In genomic region chr13:51916666-51917240, GRCm38 (mm10) we compare ENCODE assay signal across 11 mouse cellular contexts.
DNase-seq lines count a peak whose midpoint lies in the region; ATAC-seq and TF ChIP-seq lines count a peak whose summit lies in the region.
"Had no signal": no experiment of that assay in that cellular context is flagged by ENCODE, and none has a peak within 500 bp of the region (broad histone marks: within the 10 kb centered on the region; RNA-seq: fewer than 3 reads in every experiment).

No protein-coding gene starts in this region.

- H3K9ac ChIP-seq in hindbrain, postnatal 0 days (replicated peaks; ENCODE audit: low read length): no peak overlapping the region
- no peak overlapping the region for H3K9ac ChIP-seq in embryonic facial prominence, embryonic 14.5 days (ENCODE audit: low read depth, low read length)

- H3K36me3 ChIP-seq in hindbrain, embryonic 10.5 days: no peaks in the 10 kb centered on the region
- H3K36me3 ChIP-seq in hindbrain, postnatal 0 days (ENCODE audit: insufficient read depth, low read length): no peaks in the 10 kb centered on the region
- H3K36me3 ChIP-seq in embryonic facial prominence, embryonic 14.5 days (ENCODE audit: control insufficient read depth, insufficient read depth, low read length): no peaks in the 10 kb centered on the region

- ATAC-seq in hindbrain, postnatal 0 days: no peak
- ATAC-seq in embryonic facial prominence, embryonic 14.5 days (ENCODE audit: low read depth): no peak
- peak; percentile 40 for ATAC-seq in megakaryocyte progenitor cell, adult 5-6 weeks (replicated peaks; ENCODE audit: poor library complexity)

- H3K4me3 ChIP-seq in hindbrain, embryonic 10.5 days: no peak overlapping the region
- no peak overlapping the region for H3K4me3 ChIP-seq in hindbrain, postnatal 0 days (ENCODE audit: low read length)
- no peak overlapping the region for H3K4me3 ChIP-seq in embryonic facial prominence, embryonic 14.5 days (ENCODE audit: low read depth, low read length)
- H3K4me3 ChIP-seq: erythroblast, embryonic 14.5 days had no signal

- H3K27me3 ChIP-seq in hindbrain, embryonic 10.5 days (ENCODE audit: insufficient read depth, poor library complexity, severe bottlenecking): peaks cover 93% of the 10 kb centered on the region
- no peaks in the 10 kb centered on the region for H3K27me3 ChIP-seq in hindbrain, postnatal 0 days (ENCODE audit: insufficient read depth, low read length)
- H3K27me3 ChIP-seq in embryonic facial prominence, embryonic 14.5 days (replicated peaks; ENCODE audit: control insufficient read depth, insufficient read depth, low read length): 0 out of 2 replicates have a peak, but pooled peaks cover 5% of the 10 kb centered on the region

- no peaks in the 10 kb centered on the region for H3K9me3 ChIP-seq in hindbrain, embryonic 10.5 days
- no peaks in the 10 kb centered on the region for H3K9me3 ChIP-seq in hindbrain, postnatal 0 days (ENCODE audit: low read length)
- H3K9me3 ChIP-seq in embryonic facial prominence, embryonic 14.5 days (ENCODE audit: control insufficient read depth, low read length): no peaks in the 10 kb centered on the region

- WGBS in hindbrain, embryonic 10.5 days: 33% methylated on average over 15 of the region's 15 CpGs
- WGBS in hindbrain, postnatal 0 days: 26% methylated on average over 15 of the region's 15 CpGs
- 39% methylated on average over 15 of the region's 15 CpGs for WGBS in embryonic facial prominence, embryonic 14.5 days

- peak overlapping the region; percentile 88 for H3K27ac ChIP-seq in hindbrain, embryonic 10.5 days
- H3K27ac ChIP-seq in hindbrain, postnatal 0 days: no peak overlapping the region
- no peak overlapping the region for H3K27ac ChIP-seq in embryonic facial prominence, embryonic 14.5 days (replicated peaks; ENCODE audit: low read depth, low read length)

- H3K4me1 ChIP-seq in hindbrain, embryonic 10.5 days (replicated peaks): peaks cover 57% of the 10 kb centered on the region
- H3K4me1 ChIP-seq in hindbrain, postnatal 0 days (ENCODE audit: insufficient read depth, low read length): peaks cover 41% of the 10 kb centered on the region
- peaks cover 32% of the 10 kb centered on the region for H3K4me1 ChIP-seq in embryonic facial prominence, embryonic 14.5 days (ENCODE audit: control insufficient read depth, insufficient read depth, low read length)

- TF ChIP-seq CTCF in hindbrain, postnatal 0 days (IDR thresholded peaks at IDR 0.05; ENCODE audit: low read depth): no peak

- DNase-seq in hindbrain, embryonic 10.5 days (ENCODE audit: low spot score): peak; percentile 11
- no peak for DNase-seq in hindbrain, postnatal 0 days (ENCODE audit: low spot score)
- peak; percentile 18 for DNase-seq in ZHBTc4 (ENCODE audit: low read depth, low spot score)
- peak; percentile 56 for DNase-seq in embryonic facial prominence, embryonic 14.5 days (ENCODE audit: low spot score)
- DNase-seq in lung, postnatal 14 days: no peak
- DNase-seq in lung, postnatal 25 days (ENCODE audit: low spot score): no peak
- DNase-seq in lung, postnatal 10 days: no peak
- DNase-seq: heart, adult 11 months; liver had no signal

- no peak overlapping the region for H3K4me2 ChIP-seq in hindbrain, postnatal 0 days (ENCODE audit: low read depth, low read length)
- no peak overlapping the region for H3K4me2 ChIP-seq in embryonic facial prominence, embryonic 14.5 days (ENCODE audit: low read depth, low read length)

Comparison
In these comparisons a context has a peak if more than half of its experiments do, and no peak if none do; other contexts are left out.
1. DNase-seq: peak in hindbrain, embryonic 10.5 days (single experiment), ZHBTc4 (single experiment) and embryonic facial prominence, embryonic 14.5 days (single experiment); none in hindbrain, postnatal 0 days (single experiment), lung, postnatal 14 days (single experiment), lung, postnatal 25 days (single experiment) and lung, postnatal 10 days (single experiment).